Mouse (Mus musculus) brain, embryonic 14.5 days (tissue): ENCODE results near the gene Col19a1.

Source experiments
- CTCF ChIP-seq: fragments of 200-500 bp; IDR thresholded peaks from 2 replicates; pipeline ENCODE4 v1.5.1; 2012; ENCODE audit warnings: inconsistent platforms, mild to moderate bottlenecking, moderate library complexity, borderline replicate concordance; ENCODE audit not compliant: insufficient read depth, insufficient read length; ENCODE audit errors: extremely low read depth
- POLR2A ChIP-seq: fragments of 200-500 bp; IDR thresholded peaks from 2 replicates; pipeline ENCODE4 v1.6.1; 2012; ENCODE audit warnings: mild to moderate bottlenecking, inconsistent platforms, borderline replicate concordance; ENCODE audit not compliant: poor library complexity, insufficient read depth, insufficient read length, severe bottlenecking; ENCODE audit errors: extremely low read depth

DNA sequence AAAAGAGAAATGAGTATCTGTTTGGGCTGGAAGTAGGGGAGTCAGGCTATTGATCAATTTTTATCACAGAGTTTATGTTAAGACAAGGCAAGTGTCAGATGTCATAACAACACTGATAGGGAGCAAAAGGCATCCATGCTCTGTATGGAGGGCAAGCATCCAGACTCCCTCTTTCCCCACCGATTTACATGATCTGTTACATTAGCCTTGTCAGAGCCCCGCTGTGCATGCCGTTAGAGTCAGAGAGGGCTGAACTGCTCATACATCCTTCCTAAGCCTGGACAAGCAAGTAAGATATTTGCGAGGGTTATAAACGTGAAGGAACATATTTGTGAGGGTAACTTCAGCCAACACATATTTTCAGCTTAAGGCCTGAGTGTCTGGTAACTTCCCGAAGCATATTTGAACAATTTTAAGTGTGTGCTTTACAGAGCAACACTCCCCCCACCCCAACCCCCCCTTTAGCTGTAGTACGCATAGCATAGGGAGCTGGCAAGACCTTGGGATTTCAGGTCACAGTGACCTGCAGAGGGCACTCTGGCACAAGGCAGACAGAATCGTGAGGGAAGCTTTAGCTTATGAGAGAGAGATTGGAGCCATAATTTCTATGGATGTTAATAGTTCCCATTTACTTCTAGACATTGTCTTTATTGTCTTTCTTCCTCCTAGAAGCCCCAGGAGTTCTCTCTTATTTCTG, 209.0 kb downstream of the Col19a1 start:
- TF ChIP-seq CTCF (peak; percentile 77), POLR2A (no peak)
